Mouse (Mus musculus) kidney, postnatal 4 days (tissue): ENCODE measurements around the gene Zscan29.

Experiments used
- DNase-seq, 2 experiments: peaks; one replicate each; pipeline ENCODE4 v3.0.0; 2021; ENCODE audit warnings: mixed read lengths in 2 of 2

Zscan29 gene

GRCm38 (mm10) chr2:121170980-121171742 is at the start of gene Zscan29:
Zscan29 (minus strand) TSS chr2:121171125.
- DNase-seq = peak; percentile 93 to 96

- DNase-seq = no peak
Measured at GRCm38 (mm10) chr2:121219994-121220393, 49.1 kb upstream of the Zscan29 start.

GRCm38 (mm10) chr2:121219177-121219576 is 48.3 kb upstream of the Zscan29 start:
- no peak for DNase-seq

GRCm38 (mm10) chr2:121214491-121214890 is 43.6 kb upstream of the Zscan29 start:
- peak; percentile 6 to 29 for DNase-seq

- DNase-seq = no peak
Measured at GRCm38 (mm10) chr2:121206541-121206940, 35.6 kb upstream of the Zscan29 start.

GRCm38 (mm10) chr2:121204276-121204675 is 33.4 kb upstream of the Zscan29 start:
- no peak for DNase-seq

- DNase-seq = no peak
Measured at GRCm38 (mm10) chr2:121195466-121195865, 24.5 kb upstream of the Zscan29 start.

GRCm38 (mm10) chr2:121188530-121188929 is 17.6 kb upstream of the Zscan29 start:
- DNase-seq = no peak

- DNase-seq = no peak
Measured at GRCm38 (mm10) chr2:121184142-121184541, 13.2 kb upstream of the Zscan29 start.

- no peak for DNase-seq
Measured at GRCm38 (mm10) chr2:121183431-121183830, 12.5 kb upstream of the Zscan29 start.

GRCm38 (mm10) chr2:121178828-121179479 is 8.0 kb upstream of the Zscan29 start:
- DNase-seq = no peak

GRCm38 (mm10) chr2:121170481-121170971 is 399 bp downstream of the Zscan29 start, which contains the start of gene Tubgcp4:
Tubgcp4 (plus strand) TSS chr2:121170654.
- DNase-seq = peak; percentile 65 to 76

GRCm38 (mm10) chr2:121169902-121170301 is 1.0 kb downstream of the Zscan29 start:
- peak; percentile 42 to 63 for DNase-seq

- no peak for DNase-seq
Measured at GRCm38 (mm10) chr2:121169173-121169572, 1.8 kb downstream of the Zscan29 start.

GRCm38 (mm10) chr2:121153100-121153499 is 17.8 kb downstream of the Zscan29 start:
- no peak for DNase-seq

GRCm38 (mm10) chr2:121149679-121150078 is 21.2 kb downstream of the Zscan29 start:
- DNase-seq = no peak

- no peak for DNase-seq
Measured at GRCm38 (mm10) chr2:121142415-121142814, 28.5 kb downstream of the Zscan29 start.

- DNase-seq = no peak
Measured at GRCm38 (mm10) chr2:121141216-121142035, 29.5 kb downstream of the Zscan29 start.

- peak; percentile 90 to 95 for DNase-seq
Measured at GRCm38 (mm10) chr2:121140018-121140882, 30.7 kb downstream of the Zscan29 start, which contains the start of the genes Adal and Lcmt2. Adal (plus strand) TSS chr2:121140428. Lcmt2 (minus strand) TSS chr2:121140653.

- DNase-seq = peak; percentile 50 to 75
Measured at GRCm38 (mm10) chr2:121139266-121140017, 31.5 kb downstream of the Zscan29 start.

- no peak for DNase-seq
Measured at GRCm38 (mm10) chr2:121137371-121137770, 33.6 kb downstream of the Zscan29 start.
